Mouse (Mus musculus): ENCODE measurements around the gene Olfr126. TPM values are rescaled to one million over a fixed set of nuclear protein-coding genes. Genes with fewer than 3 reads are reported as not detected.

The Olfr126 gene
- not detected in 2 replicates for polyA plus RNA-seq (2016; fragmentation: Nextera tagmentation; extraction: Ambion mirVana)

- no peaks in the 10 kb centered on the region for H3K36me3 ChIP-seq
- no peaks in the 10 kb centered on the region for H3K4me1 ChIP-seq (replicated peaks)
- H3K27me3 ChIP-seq (ENCODE audit: insufficient read depth, poor library complexity, severe bottlenecking): no peaks in the 10 kb centered on the region
- no peak within 1 kb of the TSS for H3K27ac ChIP-seq
- DNase-seq (ENCODE audit: low spot score): no peak
- no peaks in the 10 kb centered on the region for H3K9me3 ChIP-seq
- no peak within 1 kb of the TSS for H3K4me3 ChIP-seq
These were observed at the start of gene Olfr126 for GRCm38 (mm10) chr17:37847183-37847582. Olfr126 (plus strand) TSS chr17:37847483.

- 88% methylated on average over 3 of the region's 3 CpGs for WGBS
These were observed 47.7 kb upstream of the Olfr126 start, which contains the start of gene Olfr124 for GRCm38 (mm10) chr17:37799588-37799987. Olfr124 (plus strand) TSS chr17:37799888.

GRCm38 (mm10) chr17:37832649-37833048, 14.6 kb upstream of the Olfr126 start, which contains the start of gene Olfr125:
Olfr125 (plus strand) TSS chr17:37832949.
- Histone ChIP-seq H3K4me3 (no peak within 1 kb of the TSS), H3K27ac (no peak within 1 kb of the TSS), H3K9me3 (no peaks in the 10 kb centered on the region), H3K36me3 (no peaks in the 10 kb centered on the region), H3K27me3 (ENCODE audit: insufficient read depth, poor library complexity, severe bottlenecking) (no peaks in the 10 kb centered on the region), H3K4me1 (replicated peaks) (no peaks in the 10 kb centered on the region)
- DNase-seq (ENCODE audit: low spot score): no peak

More at GRCm38 (mm10) chr17:37799588-37799987, 47.7 kb upstream of the Olfr126 start, which contains the start of gene Olfr124:
- no peak for DNase-seq (ENCODE audit: low spot score)
- Histone ChIP-seq H3K9me3 (no peaks in the 10 kb centered on the region), H3K27me3 (ENCODE audit: insufficient read depth, poor library complexity, severe bottlenecking) (no peaks in the 10 kb centered on the region), H3K27ac (no peak within 1 kb of the TSS), H3K4me3 (no peak within 1 kb of the TSS), H3K4me1 (replicated peaks) (no peaks in the 10 kb centered on the region), H3K36me3 (no peaks in the 10 kb centered on the region)

- DNase-seq (ENCODE audit: low spot score): no peak
- Histone ChIP-seq H3K36me3 (no peaks in the 10 kb centered on the region), H3K4me3 (no peak overlapping the region), H3K9me3 (no peaks in the 10 kb centered on the region), H3K27ac (no peak overlapping the region), H3K27me3 (ENCODE audit: insufficient read depth, poor library complexity, severe bottlenecking) (no peaks in the 10 kb centered on the region), H3K4me1 (replicated peaks) (no peaks in the 10 kb centered on the region)
- 83% methylated on average over 2 of the region's 2 CpGs for WGBS
These were observed 16.6 kb downstream of the Olfr126 start for GRCm38 (mm10) chr17:37863901-37864300.

DNA sequence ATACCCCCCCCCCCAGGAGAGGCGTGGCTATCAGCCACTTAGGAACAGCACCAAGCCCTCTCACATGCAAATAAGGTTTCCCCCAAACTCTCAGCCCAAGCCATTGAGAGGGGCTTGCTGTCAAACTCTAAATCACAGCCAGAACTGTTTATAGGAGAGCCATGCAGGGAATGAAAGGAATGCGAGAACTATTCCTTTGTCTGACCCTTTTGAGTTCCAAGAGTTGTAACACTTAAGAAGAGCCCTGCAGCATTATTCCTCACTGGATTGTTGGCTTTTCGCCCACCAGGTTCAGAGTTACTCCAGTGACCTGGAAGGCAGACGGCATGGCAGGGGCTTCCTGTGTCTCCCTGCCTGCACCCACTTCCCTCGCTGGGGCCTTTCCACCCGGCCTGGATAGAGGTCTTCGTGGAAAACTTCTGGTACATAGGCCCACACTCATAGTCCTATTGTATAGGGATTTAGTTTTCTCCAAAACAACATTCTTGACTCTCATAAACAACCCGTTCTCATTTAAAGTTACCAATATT, 22.5 kb downstream of the Olfr126 start:
- no peaks in the 10 kb centered on the region for H3K9me3 ChIP-seq
- no peaks in the 10 kb centered on the region for H3K27me3 ChIP-seq (ENCODE audit: insufficient read depth, poor library complexity, severe bottlenecking)
- peaks cover 4% of the 10 kb centered on the region; the same call in 1 of the 2 replicates for H3K4me1 ChIP-seq (replicated peaks)
- no peaks in the 10 kb centered on the region for H3K36me3 ChIP-seq
- no peak overlapping the region for H3K4me3 ChIP-seq
- DNase-seq (ENCODE audit: low spot score): peak; percentile 4
- WGBS: 22% methylated on average over 8 of the region's 8 CpGs
- no peak overlapping the region for H3K27ac ChIP-seq

DNA sequence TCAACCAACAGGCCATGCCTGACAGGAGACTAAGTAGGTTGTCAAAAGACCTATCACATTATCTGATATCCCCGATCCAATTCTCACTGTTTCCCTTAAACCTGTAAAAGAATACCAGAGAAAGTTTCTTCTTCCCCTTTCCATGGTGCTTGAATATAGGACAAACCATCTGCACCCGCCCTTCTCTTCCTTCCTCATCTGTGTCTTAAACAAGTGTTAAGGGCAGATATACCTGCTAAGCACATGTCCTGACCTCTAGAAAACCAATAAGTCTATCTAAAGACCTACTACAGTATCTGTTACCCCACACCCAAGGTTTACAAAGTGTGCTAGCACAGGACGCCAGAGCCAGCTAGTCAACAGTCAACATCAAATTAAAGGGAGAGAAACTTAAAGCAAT, 26.5 kb downstream of the Olfr126 start:
- Histone ChIP-seq H3K4me1 (replicated peaks) (peaks cover 4% of the 10 kb centered on the region; the same call in 1 of the 2 replicates), H3K27ac (no peak overlapping the region), H3K9me3 (no peaks in the 10 kb centered on the region), H3K36me3 (no peaks in the 10 kb centered on the region), H3K4me3 (no peak overlapping the region), H3K27me3 (ENCODE audit: insufficient read depth, poor library complexity, severe bottlenecking) (no peaks in the 10 kb centered on the region)
- 82% methylated on average over 3 of the region's 3 CpGs for WGBS
- no peak for DNase-seq (ENCODE audit: low spot score)

- DNase-seq (ENCODE audit: low spot score): no peak
- Histone ChIP-seq H3K27ac (no peak within 1 kb of the TSS), H3K36me3 (no peaks in the 10 kb centered on the region), H3K4me1 (replicated peaks) (no peaks in the 10 kb centered on the region), H3K9me3 (no peaks in the 10 kb centered on the region), H3K4me3 (no peak within 1 kb of the TSS), H3K27me3 (ENCODE audit: insufficient read depth, poor library complexity, severe bottlenecking) (no peaks in the 10 kb centered on the region)
- 80% methylated on average over 1 of the region's 1 CpGs for WGBS
These were observed 52.9 kb downstream of the Olfr126 start, which contains the start of gene Olfr127 for GRCm38 (mm10) chr17:37900137-37900536. Olfr127 (plus strand) TSS chr17:37900437.

Other genes with a start within 250 kb of the Olfr126 start
- not detected in 2 replicates for gene Olfr115, start 220.4 kb upstream of the Olfr126 start, polyA plus RNA-seq (2016; fragmentation: Nextera tagmentation; extraction: Ambion mirVana)
- not detected in 2 replicates for gene Olfr116, start 220.3 kb upstream of the Olfr126 start, polyA plus RNA-seq (2016; fragmentation: Nextera tagmentation; extraction: Ambion mirVana)
- not detected in 2 replicates for gene Olfr117, start 183.7 kb upstream of the Olfr126 start, polyA plus RNA-seq (2016; fragmentation: Nextera tagmentation; extraction: Ambion mirVana)
- not detected in 2 replicates for gene Olfr118, start 180.5 kb upstream of the Olfr126 start, polyA plus RNA-seq (2016; fragmentation: Nextera tagmentation; extraction: Ambion mirVana)
- not detected in 2 replicates for gene Olfr119, start 150.9 kb upstream of the Olfr126 start, polyA plus RNA-seq (2016; fragmentation: Nextera tagmentation; extraction: Ambion mirVana)
- not detected in 2 replicates for gene Olfr120, start 125.7 kb upstream of the Olfr126 start, polyA plus RNA-seq (2016; fragmentation: Nextera tagmentation; extraction: Ambion mirVana)
- gene Olfr121, start 98.6 kb upstream of the Olfr126 start, polyA plus RNA-seq (2016; fragmentation: Nextera tagmentation; extraction: Ambion mirVana): not detected in 2 replicates
- gene Olfr122, start 78.9 kb upstream of the Olfr126 start, polyA plus RNA-seq (2016; fragmentation: Nextera tagmentation; extraction: Ambion mirVana): not detected in 2 replicates
- not detected in 2 replicates for gene Olfr123, start 54.0 kb upstream of the Olfr126 start, polyA plus RNA-seq (2016; fragmentation: Nextera tagmentation; extraction: Ambion mirVana)
- not detected in 2 replicates for gene Olfr124, start 47.6 kb upstream of the Olfr126 start, polyA plus RNA-seq (2016; fragmentation: Nextera tagmentation; extraction: Ambion mirVana)
- gene Olfr125, start 14.5 kb upstream of the Olfr126 start, polyA plus RNA-seq (2016; fragmentation: Nextera tagmentation; extraction: Ambion mirVana): not detected in 2 replicates
- gene Olfr127, start 53.0 kb downstream of the Olfr126 start, polyA plus RNA-seq (2016; fragmentation: Nextera tagmentation; extraction: Ambion mirVana): not detected in 2 replicates
- gene Olfr128, start 73.1 kb downstream of the Olfr126 start, polyA plus RNA-seq (2016; fragmentation: Nextera tagmentation; extraction: Ambion mirVana): not detected in 2 replicates
- gene Olfr761, start 105.6 kb downstream of the Olfr126 start, polyA plus RNA-seq (2016; fragmentation: Nextera tagmentation; extraction: Ambion mirVana): not detected in 2 replicates
- gene Olfr129, start 212.6 kb downstream of the Olfr126 start, polyA plus RNA-seq (2016; fragmentation: Nextera tagmentation; extraction: Ambion mirVana): not detected in 2 replicates
- gene Olfr130, start 216.4 kb downstream of the Olfr126 start, polyA plus RNA-seq (2016; fragmentation: Nextera tagmentation; extraction: Ambion mirVana): not detected in 2 replicates
- gene Olfr131, start 241.2 kb downstream of the Olfr126 start, polyA plus RNA-seq (2016; fragmentation: Nextera tagmentation; extraction: Ambion mirVana): not detected in 2 replicates